Mouse (Mus musculus) CH12.LX (cell line): ENCODE data around the gene Dmd. TPM values are rescaled to one million over a fixed set of nuclear protein-coding genes. Genes with fewer than 3 reads are reported as not detected.

Experiments used
- DNase-seq: peaks from one replicate; pipeline ENCODE4 v3.0.0-alpha.2; 2013; ENCODE audit errors: extremely low read depth
- H3K27ac ChIP-seq: 2 replicates; pipeline ENCODE4 v1.5.1; 2012; ENCODE audit warnings: low read depth, mild to moderate bottlenecking, control low read depth, moderate library complexity; ENCODE audit not compliant: insufficient read depth
- H3K27me3 ChIP-seq: replicated peaks from 2 replicates; pipeline ENCODE3; 2012; ENCODE audit warnings: inconsistent platforms
- H3K36me3 ChIP-seq, 2 experiments: replicated peaks in 1 of 2; 2 replicates each; pipeline versions ENCODE3 to v1.6.1; 2012; ENCODE audit warnings: inconsistent platforms in 1 of 2, low read length in 1 of 2, mild to moderate bottlenecking in 1 of 2, mixed read lengths in 1 of 2, moderate library complexity in 1 of 2; ENCODE audit not compliant: control insufficient read depth in 1 of 2, insufficient read depth in 1 of 2
- H3K4me1 ChIP-seq, 2 experiments: 2 replicates each; pipeline ENCODE4 v1.6.1; 2012; ENCODE audit warnings: inconsistent platforms in 1 of 2, moderate library complexity in 1 of 2; ENCODE audit not compliant: insufficient read depth in 2 of 2, control insufficient read depth in 1 of 2
- H3K4me2 ChIP-seq: 2 replicates; pipeline ENCODE4 v1.6.1; 2012; ENCODE audit warnings: low read depth, mild to moderate bottlenecking, control low read depth; ENCODE audit not compliant: poor library complexity, insufficient read depth, severe bottlenecking
- H3K4me3 ChIP-seq, 3 experiments: fragments of 150-350 bp in 1 of 3; sonication (generic) in 1 of 3; replicated peaks in 1 of 3; 2 replicates each; pipeline versions ENCODE3 to v1.5.1; 2011 to 2012; ENCODE audit warnings: low read depth in 2 of 3, low read length in 2 of 3, mild to moderate bottlenecking in 2 of 3, moderate library complexity in 2 of 3, control low read depth in 1 of 3, improper control_type of control experiment in 1 of 3, inconsistent platforms in 1 of 3, mixed read lengths in 1 of 3; ENCODE audit not compliant: poor library complexity in 1 of 3
- H3K79me2 ChIP-seq: replicated peaks from 2 replicates; pipeline ENCODE4 v1.6.1; 2012; ENCODE audit warnings: mild to moderate bottlenecking, moderate library complexity; ENCODE audit not compliant: control insufficient read depth, poor library complexity, insufficient read depth, severe bottlenecking; ENCODE audit errors: extremely low read depth
- H3K9ac ChIP-seq: 2 replicates; pipeline ENCODE4 v1.6.1; 2012; ENCODE audit warnings: low read depth, mild to moderate bottlenecking, control low read depth, moderate library complexity; ENCODE audit not compliant: insufficient read depth
- H3K9me3 ChIP-seq: replicated peaks from 2 replicates; pipeline ENCODE3; 2012; ENCODE audit warnings: low read length, inconsistent platforms, mixed read lengths
- ETS1 ChIP-seq: conservative IDR thresholded peaks from 2 replicates; pipeline ENCODE4 v1.6.1; 2012; ENCODE audit warnings: low read depth, mild to moderate bottlenecking, inconsistent platforms, low read length, improper control_type of control experiment, moderate library complexity
- GABPA ChIP-seq: IDR thresholded peaks from 2 replicates; pipeline ENCODE4 v1.6.1; 2012; ENCODE audit warnings: low read depth, low read length, improper control_type of control experiment, inconsistent platforms; ENCODE audit not compliant: insufficient replicate concordance
- HCFC1 ChIP-seq: IDR thresholded peaks from 2 replicates; pipeline ENCODE4 v1.6.1; 2012; ENCODE audit warnings: low read depth, mild to moderate bottlenecking, inconsistent platforms, low read length, improper control_type of control experiment
- IRF4 ChIP-seq: IDR thresholded peaks from 2 replicates; pipeline ENCODE4 v1.6.1; 2014; ENCODE audit warnings: low read depth, mild to moderate bottlenecking, inconsistent platforms, low read length, improper control_type of control experiment
- JUN ChIP-seq: IDR thresholded peaks from 2 replicates; pipeline ENCODE4 v1.6.1; 2011; ENCODE audit warnings: low read depth, mild to moderate bottlenecking, low read length, improper control_type of control experiment, moderate library complexity; ENCODE audit not compliant: insufficient read depth
- KAT2A ChIP-seq: IDR thresholded peaks from 2 replicates; pipeline ENCODE4 v1.6.1; 2012; ENCODE audit warnings: low read length, improper control_type of control experiment, inconsistent platforms; ENCODE audit not compliant: insufficient replicate concordance
- MAFK ChIP-seq: IDR thresholded peaks from 2 replicates; pipeline ENCODE4 v1.6.1; 2011; ENCODE audit warnings: low read length, improper control_type of control experiment; ENCODE audit not compliant: insufficient replicate concordance
- MEF2A ChIP-seq: IDR thresholded peaks from 2 replicates; pipeline ENCODE4 v1.6.1; 2014; ENCODE audit warnings: low read depth, mild to moderate bottlenecking, inconsistent platforms, low read length, improper control_type of control experiment, borderline replicate concordance
- MXI1 ChIP-seq: IDR thresholded peaks from 2 replicates; pipeline ENCODE4 v1.6.1; 2011; ENCODE audit warnings: mild to moderate bottlenecking, low read depth, low read length, improper control_type of control experiment
- NRF1 ChIP-seq: IDR thresholded peaks from 2 replicates; pipeline ENCODE4 v1.6.1; 2014; ENCODE audit warnings: low read depth, mild to moderate bottlenecking, inconsistent platforms, low read length, improper control_type of control experiment, moderate library complexity
- POLR2A ChIP-seq: IDR thresholded peaks from 2 replicates; pipeline ENCODE4 v1.6.1; 2011; ENCODE audit warnings: low read depth, mild to moderate bottlenecking, improper control_type of control experiment, low read length
- POLR2AphosphoS2 ChIP-seq: IDR thresholded peaks from 2 replicates; pipeline ENCODE4 v1.6.1; 2011; ENCODE audit warnings: low read depth, low read length, improper control_type of control experiment
- RAD21 ChIP-seq: IDR thresholded peaks from 2 replicates; pipeline ENCODE4 v1.6.1; 2011; ENCODE audit warnings: low read depth, mild to moderate bottlenecking, low read length, improper control_type of control experiment, moderate library complexity
- RCOR1 ChIP-seq: conservative IDR thresholded peaks from 2 replicates; pipeline ENCODE4 v1.6.1; 2012; ENCODE audit warnings: low read depth, mild to moderate bottlenecking, inconsistent platforms, low read length, improper control_type of control experiment
- SIN3A ChIP-seq: IDR thresholded peaks from 2 replicates; pipeline ENCODE4 v1.6.1; 2012; ENCODE audit warnings: low read length, improper control_type of control experiment, inconsistent platforms
- TBP ChIP-seq: conservative IDR thresholded peaks from 2 replicates; pipeline ENCODE4 v1.6.1; 2011; ENCODE audit warnings: low read depth, low read length, improper control_type of control experiment
- TCF12 ChIP-seq: IDR thresholded peaks from 2 replicates; pipeline ENCODE4 v1.6.1; 2014; ENCODE audit warnings: low read depth, mild to moderate bottlenecking, inconsistent platforms, low read length, improper control_type of control experiment
- ZNF384 ChIP-seq: IDR thresholded peaks from 2 replicates; pipeline ENCODE4 v1.6.1; 2012; ENCODE audit warnings: low read depth, low read length, improper control_type of control experiment, inconsistent platforms
- dilution Hi-C: fragments of 300-500 bp; cut with MboI; formaldehyde crosslinking; loops from 2 replicates; pipeline ENCODE4 v1.14.3; 2020; ENCODE audit warnings: low sequenced_read_pairs; ENCODE audit not compliant: extremely low pct_unique_long_range_greater_than_20kb, extremely low pct_ligation_motif_present
- in situ Hi-C: fragments of 300-500 bp; cut with MboI; formaldehyde crosslinking; loops from 3 replicates; pipeline ENCODE4 v1.14.3; 2019; ENCODE audit warnings: low sequenced_read_pairs, low pct_ligation_motif_present, low pct_unique_long_range_greater_than_20kb, mixed read lengths
- polyA plus RNA-seq: library from polyadenylated mRNA; unstranded; fragments of >175 nt; gene quantifications from 2 replicates; pipeline ENCODE4 v1.2.1, GENCODE M21; 2012; ENCODE audit warnings: low read depth; ENCODE audit not compliant: insufficient read length
- total RNA-seq, 2 experiments: library from RNA; depleted of rRNA; stranded (reverse); fragments of 300-350 nt in 1 of 2; fragments of >200 nt in 1 of 2; gene quantifications; 2 replicates each; pipeline ENCODE4 v1.2.3; 2012 to 2014

The Dmd gene
- total and polyA plus RNA-seq, 3 experiments = 0.81 to 2.7 (median 2.1) TPM

DNA sequence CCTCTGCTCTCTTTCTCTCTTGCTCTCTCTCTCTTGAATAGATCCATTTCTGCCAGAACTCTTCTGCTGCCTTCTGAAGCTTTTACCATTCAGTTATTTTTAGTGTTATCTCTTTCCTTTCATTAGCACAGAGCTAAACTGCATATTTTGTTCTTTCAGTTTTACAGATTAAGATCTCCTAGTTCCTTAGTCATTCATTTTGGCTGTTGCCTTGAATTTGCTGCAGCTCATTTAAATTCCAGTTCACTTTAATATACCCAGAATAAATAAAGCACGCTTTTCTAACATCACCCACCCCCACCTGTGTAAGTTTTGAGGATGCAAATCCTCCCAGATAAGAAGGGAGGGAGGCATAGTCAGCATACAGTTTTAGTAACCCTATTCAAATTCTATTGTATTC, 272.4 kb downstream of the Dmd start:
- TF ChIP-seq MAFK (no peak), RCOR1 (no peak), POLR2AphosphoS2 (no peak), IRF4 (no peak), RAD21 (no peak), TBP (no peak), ZNF384 (no peak), MXI1 (no peak), TCF12 (no peak), GABPA (no peak), NRF1 (no peak), JUN (no peak), MEF2A (no peak)
- H3K4me1 ChIP-seq = no peaks in the 10 kb centered on the region
- no peaks in the 10 kb centered on the region for H3K27me3 ChIP-seq
- dilution Hi-C loops (no loop called here), in situ Hi-C loops (no loop called here)
- no peak for DNase-seq
- H3K27ac ChIP-seq = no peak overlapping the region
- no peaks in the 10 kb centered on the region for H3K36me3 ChIP-seq
- H3K9ac ChIP-seq = no peak overlapping the region
- H3K9me3 ChIP-seq = no peaks in the 10 kb centered on the region
- no peaks in the 10 kb centered on the region for H3K79me2 ChIP-seq
- H3K4me2 ChIP-seq = no peak overlapping the region
- no peak overlapping the region for H3K4me3 ChIP-seq

DNA sequence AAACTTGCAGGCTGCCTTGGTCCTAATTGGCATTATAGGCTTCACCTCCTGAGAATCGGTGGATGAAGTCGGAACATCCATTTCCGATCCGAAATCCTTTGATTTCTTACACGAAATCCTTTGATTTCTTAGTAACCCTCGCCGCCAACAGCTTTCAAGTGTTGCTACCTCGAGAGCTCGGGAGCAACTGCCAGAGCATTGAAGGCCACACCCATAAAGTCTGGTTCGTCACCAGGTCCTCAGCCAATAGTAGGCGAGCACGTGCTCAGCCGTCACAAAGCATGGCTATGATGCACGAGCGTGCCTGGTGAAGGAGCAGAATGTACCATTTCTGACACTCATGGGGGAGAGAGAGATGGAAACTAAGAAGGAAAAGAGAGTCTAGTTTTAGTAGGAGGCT, 538.9 kb downstream of the Dmd start, which contains the start of gene Tsga8:
TSS of gene Tsga8 (minus strand) at position 327 of the 400 bp plus-strand sequence.
- dilution Hi-C loops (no loop called here), in situ Hi-C loops (no loop called here)
- Histone ChIP-seq H3K27ac (no peak within 1 kb of the TSS), H3K9me3 (peaks cover 5% of the 10 kb centered on the region), H3K4me3 (no peak within 1 kb of the TSS), H3K79me2 (no peaks in the 10 kb centered on the region), H3K27me3 (no peaks in the 10 kb centered on the region), H3K36me3 (no peaks in the 10 kb centered on the region), H3K4me1 (no peaks in the 10 kb centered on the region), H3K4me2 (no peak within 1 kb of the TSS), H3K9ac (no peak within 1 kb of the TSS)
- TF ChIP-seq RAD21 (no peak), KAT2A (no peak), POLR2A (no peak), POLR2AphosphoS2 (no peak), HCFC1 (no peak), SIN3A (no peak), ETS1 (no peak), ZNF384 (no peak), MEF2A (no peak)
- no peak for DNase-seq
